Mouse (Mus musculus): ENCODE results near the gene Slc25a23.

Gene Slc25a23

GRCm38 (mm10) chr17:57059486-57059977 lies at the start of gene Slc25a23:
Slc25a23 (minus strand) TSS chr17:57059863.
- peak; percentile 74 for DNase-seq

- no peak for DNase-seq
Measured at GRCm38 (mm10) chr17:57108666-57109171, 49.1 kb upstream of the Slc25a23 start.

- DNase-seq, result no peak
Measured at GRCm38 (mm10) chr17:57108040-57108665, 48.5 kb upstream of the Slc25a23 start.

GRCm38 (mm10) chr17:57107064-57107463 lies 47.4 kb upstream of the Slc25a23 start:
- no peak for DNase-seq

GRCm38 (mm10) chr17:57106035-57106368 lies 46.3 kb upstream of the Slc25a23 start:
- no peak for DNase-seq

- DNase-seq, result peak; percentile 26
Measured at GRCm38 (mm10) chr17:57105181-57106034, 45.7 kb upstream of the Slc25a23 start, which contains the start of gene Tnfsf9. Tnfsf9 (plus strand) TSS chr17:57105325.

GRCm38 (mm10) chr17:57104496-57104895 lies 44.8 kb upstream of the Slc25a23 start:
- DNase-seq, result no peak

- no peak for DNase-seq
Measured at GRCm38 (mm10) chr17:57102276-57102675, 42.6 kb upstream of the Slc25a23 start.

GRCm38 (mm10) chr17:57099629-57100325 lies 40.1 kb upstream of the Slc25a23 start:
- no peak for DNase-seq

- DNase-seq, result no peak
Measured at GRCm38 (mm10) chr17:57098321-57098720, 38.7 kb upstream of the Slc25a23 start.

- peak; percentile 87 for DNase-seq
Measured at GRCm38 (mm10) chr17:57096623-57096920, 36.9 kb upstream of the Slc25a23 start.

GRCm38 (mm10) chr17:57095855-57096622 lies 36.4 kb upstream of the Slc25a23 start:
- peak; percentile 52 for DNase-seq

GRCm38 (mm10) chr17:57094222-57094621 lies 34.6 kb upstream of the Slc25a23 start:
- DNase-seq, result no peak

GRCm38 (mm10) chr17:57087049-57087832 lies 27.6 kb upstream of the Slc25a23 start, which contains the start of gene Tubb4a:
Tubb4a (minus strand) TSS chr17:57087782.
- no peak for DNase-seq

- no peak for DNase-seq
Measured at GRCm38 (mm10) chr17:57085970-57086757, 26.5 kb upstream of the Slc25a23 start.

GRCm38 (mm10) chr17:57082481-57082880 lies 22.8 kb upstream of the Slc25a23 start:
- DNase-seq, result no peak

- DNase-seq, result no peak
Measured at GRCm38 (mm10) chr17:57081234-57081842, 21.7 kb upstream of the Slc25a23 start.

- DNase-seq, result no peak
Measured at GRCm38 (mm10) chr17:57079919-57080318, 20.3 kb upstream of the Slc25a23 start.

- DNase-seq, result no peak
Measured at GRCm38 (mm10) chr17:57078336-57078735, 18.7 kb upstream of the Slc25a23 start, which contains the start of gene Dennd1c. Dennd1c (minus strand) TSS chr17:57078514.

- no peak for DNase-seq
Measured at GRCm38 (mm10) chr17:57076916-57077315, 17.3 kb upstream of the Slc25a23 start.
